Mouse (Mus musculus) bone marrow, adult 2 months (tissue): Measurements from ENCODE around the gene Ganab. TPM values are rescaled to one million over a fixed set of nuclear protein-coding genes. Genes with fewer than 3 reads are reported as not detected.
A peak's percentile ranks its signal among the peaks of the same experiment; 100 is the strongest.
"Not testable (repeated sequence)": the region's sequence is repeated elsewhere in the genome, so short reads cannot be mapped to it uniquely, and the experiment has no call there.

Experiments used
- H3K27ac ChIP-seq: fragments of 200-500 bp; 2 replicates; pipeline ENCODE4 v1.5.1; 2012; ENCODE audit warnings: low read depth, mild to moderate bottlenecking, control low read depth, inconsistent platforms, low read length; ENCODE audit not compliant: control insufficient read depth, poor library complexity, insufficient read depth
- H3K4me1 ChIP-seq: fragments of 200-500 bp; 2 replicates; pipeline ENCODE4 v1.6.1; 2011; ENCODE audit warnings: low read length; ENCODE audit not compliant: control insufficient read depth, insufficient read depth
- H3K4me3 ChIP-seq: fragments of 200-500 bp; replicated peaks from 2 replicates; pipeline ENCODE3; 2011; ENCODE audit warnings: mild to moderate bottlenecking, low read depth, low read length, control low read depth; ENCODE audit not compliant: control insufficient read depth
- CTCF ChIP-seq: fragments of 200-500 bp; IDR thresholded peaks from 2 replicates; pipeline ENCODE4 v1.5.1; 2011; ENCODE audit warnings: low read length, control low read depth; ENCODE audit not compliant: control insufficient read depth, insufficient read depth
- POLR2A ChIP-seq: fragments of 200-500 bp; IDR thresholded peaks from 2 replicates; pipeline ENCODE4 v1.6.1; 2011; ENCODE audit warnings: low read depth, mild to moderate bottlenecking, control low read depth, low read length, borderline replicate concordance; ENCODE audit not compliant: control insufficient read depth
- WGBS: fragments of 180-500 bp; shearing (Covaris S2); methylation state at CpG from one replicate; pipeline ENCODE4 v1.1.7; 2018; 5-methylcytosine and 5-hydroxymethylcytosine counted together
- polyA plus RNA-seq: library from polyadenylated mRNA; stranded (reverse); fragments of >200 nt; gene quantifications from 2 replicates; pipeline ENCODE4 v1.2.4, GENCODE M21; 2011; ENCODE audit warnings: low replicate concordance; ENCODE audit not compliant: missing spikeins, insufficient read depth, insufficient read length

Gene Ganab
- 41.4 and 61.7 TPM in 2 replicates for polyA plus RNA-seq

- peaks cover 4% of the 10 kb centered on the region; the same call in 1 of the 2 replicates for H3K4me1 ChIP-seq
- peak; percentile 91 for TF ChIP-seq POLR2A
- TF ChIP-seq CTCF, result no peak
- H3K27ac ChIP-seq, result peak within 1 kb of the TSS; percentile 75
- under 1% methylated on average over 53 of the region's 53 CpGs for WGBS
- H3K4me3 ChIP-seq, result peak within 1 kb of the TSS; percentile 76
Observed at GRCm38 (mm10) chr19:8897865-8898495, at the start of gene Ganab. TSS of gene Ganab (plus strand) at chr19:8898071.

- H3K4me1 ChIP-seq, result no peaks in the 10 kb centered on the region
- TF ChIP-seq CTCF (no peak), POLR2A (no peak)
- H3K4me3 ChIP-seq, result no peak overlapping the region
- H3K27ac ChIP-seq, result no peak overlapping the region
- WGBS, result 86% methylated on average over 5 of the region's 5 CpGs
Observed at GRCm38 (mm10) chr19:8848356-8848755, 49.5 kb upstream of the Ganab start.

GRCm38 (mm10) chr19:8850402-8850901 is 47.4 kb upstream of the Ganab start, which contains the start of gene Lrrn4cl:
TSS of gene Lrrn4cl (plus strand) at chr19:8850768.
- Histone ChIP-seq H3K4me1 (no peaks in the 10 kb centered on the region), H3K27ac (no peak within 1 kb of the TSS), H3K4me3 (no peak within 1 kb of the TSS)
- TF ChIP-seq POLR2A (no peak), CTCF (no peak)
- WGBS, result 59% methylated on average over 7 of the region's 7 CpGs

GRCm38 (mm10) chr19:8851639-8852038 is 46.2 kb upstream of the Ganab start:
- Histone ChIP-seq H3K27ac (no peak overlapping the region), H3K4me3 (no peak overlapping the region), H3K4me1 (no peaks in the 10 kb centered on the region)
- no peak for TF ChIP-seq CTCF
- TF ChIP-seq POLR2A, result no peak
- WGBS, result 69% methylated on average over 7 of the region's 7 CpGs

- no peak for TF ChIP-seq POLR2A
- no peak for TF ChIP-seq CTCF
- WGBS, result 74% methylated on average over 10 of the region's 10 CpGs
- Histone ChIP-seq H3K4me1 (no peaks in the 10 kb centered on the region), H3K27ac (no peak overlapping the region), H3K4me3 (no peak overlapping the region)
Observed at GRCm38 (mm10) chr19:8852236-8852928, 45.5 kb upstream of the Ganab start.

GRCm38 (mm10) chr19:8853117-8853516 is 44.8 kb upstream of the Ganab start:
- Histone ChIP-seq H3K27ac (no peak overlapping the region), H3K4me3 (no peak overlapping the region), H3K4me1 (no peaks in the 10 kb centered on the region)
- WGBS, result 81% methylated on average over 3 of the region's 3 CpGs
- TF ChIP-seq POLR2A (no peak), CTCF (no peak)

- TF ChIP-seq CTCF (peak; percentile 75), POLR2A (no peak)
- 26% methylated on average over 4 of the region's 4 CpGs for WGBS
- H3K4me1 ChIP-seq, result no peaks in the 10 kb centered on the region
- H3K4me3 ChIP-seq, result no peak overlapping the region
- H3K27ac ChIP-seq, result no peak overlapping the region
Observed at GRCm38 (mm10) chr19:8857689-8858088, 40.2 kb upstream of the Ganab start.

GRCm38 (mm10) chr19:8859018-8859417 is 38.9 kb upstream of the Ganab start:
- no peak overlapping the region for H3K27ac ChIP-seq
- TF ChIP-seq POLR2A, result no peak
- peak; percentile 33; the same call in 1 of the 2 replicates for TF ChIP-seq CTCF
- WGBS, result 30% methylated on average over 1 of the region's 1 CpGs
- no peaks in the 10 kb centered on the region for H3K4me1 ChIP-seq
- no peak overlapping the region for H3K4me3 ChIP-seq

GRCm38 (mm10) chr19:8864265-8864664 is 33.6 kb upstream of the Ganab start:
- Histone ChIP-seq H3K4me3 (no peak overlapping the region), H3K4me1 (no peaks in the 10 kb centered on the region), H3K27ac (no peak overlapping the region)
- 81% methylated on average over 6 of the region's 6 CpGs for WGBS
- TF ChIP-seq CTCF (no peak), POLR2A (no peak)

GRCm38 (mm10) chr19:8870381-8870780 is 27.5 kb upstream of the Ganab start:
- H3K27ac ChIP-seq, H3K4me3 ChIP-seq, H3K4me1 ChIP-seq: not testable (repeated sequence)
- WGBS, result 67% methylated on average over 3 of the region's 3 CpGs
